Mouse (Mus musculus) liver, adult 2 months (tissue): ENCODE measurements at regions not wholly inside any gene's neighbourhood (a gene's known extent, or its start where the extent isn't known, plus 50 kb on each side); places are given as distances from the start of the nearest gene placed in this dataset.

Experiments used
- DNase-seq: peaks from one replicate; pipeline ENCODE4 v3.0.0-alpha.2; 2011; ENCODE audit warnings: low read depth, low spot score; ENCODE audit errors: extremely low read depth
- H3K27ac ChIP-seq: fragments of 200-500 bp; replicated peaks from 2 replicates; pipeline ENCODE4 v1.5.1; 2012; ENCODE audit warnings: low read depth, mild to moderate bottlenecking, control low read depth, inconsistent platforms, low read length; ENCODE audit not compliant: insufficient read depth
- H3K27me3 ChIP-seq: fragments of 200-500 bp; 2 replicates; pipeline ENCODE4 v1.6.1; 2012; ENCODE audit warnings: mild to moderate bottlenecking, moderate library complexity, low read length, inconsistent platforms; ENCODE audit not compliant: control insufficient read depth, insufficient read depth
- H3K36me3 ChIP-seq: fragments of 200-500 bp; 2 replicates; pipeline ENCODE4 v1.6.1; 2012; ENCODE audit warnings: low read length, inconsistent platforms; ENCODE audit not compliant: control insufficient read depth, insufficient read depth
- H3K4me1 ChIP-seq: fragments of 200-500 bp; 2 replicates; pipeline ENCODE4 v1.6.1; 2011; ENCODE audit warnings: low read length; ENCODE audit not compliant: control insufficient read depth, insufficient read depth
- H3K4me3 ChIP-seq: fragments of 200-500 bp; 2 replicates; pipeline ENCODE4 v1.5.1; 2011; ENCODE audit warnings: low read depth, mild to moderate bottlenecking, control low read depth, low read length, moderate library complexity; ENCODE audit not compliant: insufficient read depth
- H3K79me2 ChIP-seq: fragments of 200-500 bp; 2 replicates; pipeline ENCODE4 v1.6.1; 2012; ENCODE audit warnings: inconsistent platforms, mild to moderate bottlenecking, low read length, moderate library complexity; ENCODE audit not compliant: control insufficient read depth, insufficient read depth
- H3K9ac ChIP-seq: fragments of 200-500 bp; 2 replicates; pipeline ENCODE4 v1.6.1; 2012; ENCODE audit warnings: low read depth, mild to moderate bottlenecking, control low read depth, inconsistent platforms, low read length
- CTCF ChIP-seq: fragments of 200-500 bp; IDR thresholded peaks from 2 replicates; pipeline ENCODE4 v1.5.1; 2011; ENCODE audit warnings: low read depth, low read length, control low read depth
- POLR2A ChIP-seq: fragments of 200-500 bp; IDR thresholded peaks from 2 replicates; pipeline ENCODE4 v1.6.1; 2011; ENCODE audit warnings: low read length, control low read depth; ENCODE audit not compliant: insufficient read depth; ENCODE audit errors: extremely low read depth
- WGBS: fragments of 180-500 bp; shearing (Covaris S2); methylation state at CpG from one replicate; pipeline ENCODE4 v1.1.7; 2018; 5-methylcytosine and 5-hydroxymethylcytosine counted together

DNA sequence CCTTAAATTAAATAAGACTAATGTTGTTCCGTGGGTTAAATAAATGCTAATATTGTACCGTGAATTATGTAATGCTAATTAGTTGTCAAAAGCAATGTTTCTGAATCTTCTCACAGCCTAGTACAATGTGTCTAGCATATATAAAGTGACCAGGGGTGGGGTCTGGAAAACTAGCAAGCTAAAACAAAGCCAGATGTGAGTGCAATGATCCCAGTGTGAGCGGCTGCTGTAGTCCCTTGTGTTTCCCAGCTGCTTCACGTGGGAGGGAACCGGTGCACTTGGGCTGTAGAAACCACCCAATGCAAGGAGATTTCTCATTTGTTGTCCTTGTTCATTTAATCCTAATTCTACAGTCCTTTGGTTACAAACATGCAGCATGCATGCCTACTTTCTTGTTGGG lies 232.4 kb upstream of the Tll1 start:
- Histone ChIP-seq H3K27ac (no peak overlapping the region), H3K36me3 (no peaks in the 10 kb centered on the region), H3K9ac (no peak overlapping the region), H3K4me3 (no peak overlapping the region), H3K4me1 (no peaks in the 10 kb centered on the region), H3K27me3 (no peaks in the 10 kb centered on the region), H3K79me2 (no peaks in the 10 kb centered on the region)
- 93% methylated on average over 5 of the region's 5 CpGs for WGBS
- TF ChIP-seq POLR2A (no peak), CTCF (no peak)
- DNase-seq = no peak

DNA sequence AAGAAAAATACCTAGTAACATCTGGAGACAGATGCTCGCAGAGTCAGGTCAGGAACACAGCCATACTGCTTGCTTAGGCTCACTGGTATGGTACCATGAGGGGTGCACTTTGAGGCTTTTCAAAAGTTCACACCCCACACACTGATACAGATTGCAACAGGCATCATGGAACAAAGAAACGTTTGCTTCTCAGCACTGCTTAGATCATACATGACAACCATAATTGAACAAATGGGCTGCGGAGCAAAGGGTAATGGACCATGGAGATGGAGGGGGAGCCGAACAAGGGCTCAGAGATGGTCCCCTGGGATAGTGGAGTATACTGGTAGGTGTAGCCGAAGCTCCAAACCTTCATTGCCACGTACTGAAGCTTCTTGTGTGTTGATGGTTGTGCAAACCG lies 228.6 kb upstream of the Tll1 start:
- no peaks in the 10 kb centered on the region for H3K36me3 ChIP-seq
- H3K27me3 ChIP-seq = no peaks in the 10 kb centered on the region
- no peak overlapping the region for H3K4me3 ChIP-seq
- H3K9ac ChIP-seq = no peak overlapping the region
- DNase-seq = no peak
- no peak for TF ChIP-seq CTCF
- no peak for TF ChIP-seq POLR2A
- 84% methylated on average over 7 of the region's 7 CpGs for WGBS
- no peaks in the 10 kb centered on the region for H3K4me1 ChIP-seq
- no peaks in the 10 kb centered on the region for H3K79me2 ChIP-seq
- no peak overlapping the region for H3K27ac ChIP-seq

DNA sequence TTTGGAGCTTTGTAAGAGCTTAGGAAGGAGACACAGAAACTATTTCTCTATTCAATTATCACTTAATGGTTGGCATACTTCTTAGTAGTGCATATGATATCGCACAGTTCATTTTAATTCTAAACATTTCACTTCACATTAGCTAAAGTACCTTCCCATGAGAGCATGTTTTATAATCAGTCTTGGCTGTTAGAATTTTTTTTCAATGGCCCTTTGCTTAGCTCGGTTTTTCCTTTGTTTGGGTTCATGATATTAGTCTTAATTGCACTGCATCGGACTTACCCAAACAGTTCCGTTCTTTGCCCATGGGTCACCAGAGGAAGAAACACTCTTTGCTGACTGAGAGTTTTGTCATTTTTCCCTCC lies 216.8 kb upstream of the Tll1 start:
- DNase-seq = no peak
- TF ChIP-seq POLR2A (no peak), CTCF (no peak)
- Histone ChIP-seq H3K27me3 (no peaks in the 10 kb centered on the region), H3K4me3 (no peak overlapping the region), H3K36me3 (no peaks in the 10 kb centered on the region), H3K27ac (no peak overlapping the region), H3K9ac (no peak overlapping the region), H3K4me1 (no peaks in the 10 kb centered on the region), H3K79me2 (no peaks in the 10 kb centered on the region)
- 79% methylated on average over 4 of the region's 4 CpGs for WGBS

DNA sequence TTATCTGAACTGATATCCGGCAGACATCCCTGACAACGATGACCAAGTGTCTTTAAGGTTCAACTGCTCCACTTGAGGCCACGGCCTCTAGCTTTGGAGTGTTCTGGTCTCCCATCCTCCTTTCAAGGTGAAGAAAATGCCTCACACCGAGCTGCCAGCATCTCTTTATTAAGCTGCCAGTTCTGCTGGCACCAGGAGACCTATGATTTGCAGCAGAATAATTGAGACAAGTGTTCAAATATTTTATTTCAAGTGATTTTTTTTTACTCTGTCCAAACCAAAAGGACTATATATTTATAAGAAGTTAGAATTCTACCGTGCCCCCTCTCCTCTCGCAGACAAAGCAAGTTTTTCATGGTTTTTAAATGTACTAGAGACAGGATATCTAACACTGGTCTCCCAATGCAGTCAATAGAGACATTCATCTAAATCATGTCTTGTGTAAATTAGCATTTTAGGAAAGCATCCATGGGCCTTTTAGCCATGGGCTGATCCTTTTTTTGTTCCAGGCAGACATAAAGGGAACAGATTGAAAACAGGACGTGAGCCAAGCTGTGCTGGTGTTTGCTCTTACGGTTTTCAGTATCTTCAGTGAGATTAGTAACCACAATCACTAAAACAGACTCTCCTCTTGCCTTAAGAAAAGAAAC lies 216.3 kb upstream of the Tll1 start:
- H3K9ac ChIP-seq = no peak overlapping the region
- no peaks in the 10 kb centered on the region for H3K79me2 ChIP-seq
- TF ChIP-seq CTCF (no peak), POLR2A (no peak)
- H3K36me3 ChIP-seq = no peaks in the 10 kb centered on the region
- H3K27ac ChIP-seq = no peak overlapping the region
- no peaks in the 10 kb centered on the region for H3K27me3 ChIP-seq
- no peak overlapping the region for H3K4me3 ChIP-seq
- 66% methylated on average over 8 of the region's 8 CpGs for WGBS
- no peak for DNase-seq
- H3K4me1 ChIP-seq = no peaks in the 10 kb centered on the region

DNA sequence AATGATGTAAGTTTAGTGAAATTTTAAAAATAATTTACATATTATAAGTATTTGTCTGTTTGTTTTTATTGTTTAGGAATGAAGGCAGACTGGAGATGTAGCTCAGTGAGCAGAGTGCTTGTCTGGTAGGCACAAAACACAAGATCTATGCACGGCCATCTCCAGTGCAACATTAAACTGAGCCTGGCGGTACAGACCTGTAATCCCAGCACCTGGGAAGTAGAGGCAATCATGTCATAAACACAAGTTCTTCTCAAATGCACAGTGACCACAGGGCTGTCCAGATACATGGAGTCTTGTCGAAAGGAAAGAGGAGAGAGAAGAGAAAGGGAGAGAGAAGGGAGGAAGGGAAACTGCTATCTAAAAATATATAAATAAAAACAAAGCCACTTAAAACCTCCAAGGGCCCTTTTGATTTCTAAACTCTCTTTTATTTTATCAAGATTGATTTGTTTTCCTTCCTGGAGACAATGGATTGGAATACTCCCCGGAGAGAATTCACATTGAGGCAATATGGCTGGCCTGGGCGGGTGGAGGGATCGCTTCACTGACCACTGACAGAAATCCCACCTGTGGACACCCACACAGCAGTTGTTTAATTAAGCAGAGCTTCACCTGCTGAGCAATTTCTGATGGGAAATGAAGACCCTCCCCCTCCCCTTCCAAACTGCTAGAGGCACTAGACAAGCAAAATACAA lies 215.6 kb upstream of the Tll1 start:
- no peak overlapping the region for H3K4me3 ChIP-seq
- DNase-seq = no peak
- TF ChIP-seq CTCF (no peak), POLR2A (no peak)
- no peak overlapping the region for H3K9ac ChIP-seq
- H3K4me1 ChIP-seq = no peaks in the 10 kb centered on the region
- H3K36me3 ChIP-seq = no peaks in the 10 kb centered on the region
- H3K27ac ChIP-seq = no peak overlapping the region
- H3K27me3 ChIP-seq = no peaks in the 10 kb centered on the region
- WGBS = 85% methylated on average over 6 of the region's 6 CpGs
- no peaks in the 10 kb centered on the region for H3K79me2 ChIP-seq

DNA sequence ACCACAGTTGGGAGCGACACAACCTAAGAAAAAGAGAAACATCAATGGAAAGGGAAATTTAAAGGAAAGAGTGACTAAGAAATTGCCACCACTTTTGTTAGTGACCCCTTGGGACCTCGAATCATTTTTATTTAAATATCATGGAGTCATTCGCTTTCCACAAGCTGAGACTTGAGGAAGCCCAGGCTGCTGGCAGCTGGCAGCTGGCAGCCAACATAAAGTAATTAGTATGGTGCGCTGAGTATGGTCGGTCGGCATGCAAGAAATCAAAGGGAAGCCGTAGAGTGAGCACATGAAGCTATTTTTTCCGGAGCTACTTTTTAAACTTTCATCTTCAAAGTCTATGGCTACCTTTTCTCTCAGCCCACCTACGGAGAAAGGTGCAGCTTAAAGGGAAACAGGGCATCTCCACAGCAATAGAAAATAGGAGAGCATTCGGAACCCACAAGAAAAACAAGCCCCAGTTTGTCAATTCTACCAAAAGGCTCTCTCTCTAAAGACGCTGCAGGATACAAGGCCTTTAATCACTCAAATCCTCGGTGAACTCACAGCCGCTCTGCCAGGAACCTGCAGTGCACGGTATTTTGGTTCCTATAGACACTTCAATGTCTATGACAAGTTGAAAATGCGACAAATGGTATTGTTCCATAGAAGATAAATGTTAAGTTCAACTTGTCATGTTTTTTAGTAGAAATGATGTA lies 206.6 kb upstream of the Tll1 start:
- Histone ChIP-seq H3K4me3 (no peak overlapping the region), H3K4me1 (no peaks in the 10 kb centered on the region), H3K9ac (no peak overlapping the region), H3K79me2 (no peaks in the 10 kb centered on the region), H3K27me3 (no peaks in the 10 kb centered on the region), H3K36me3 (no peaks in the 10 kb centered on the region), H3K27ac (no peak overlapping the region)
- no peak for DNase-seq
- TF ChIP-seq POLR2A = no peak
- TF ChIP-seq CTCF = no peak
- 85% methylated on average over 15 of the region's 15 CpGs for WGBS
